Mouse (Mus musculus) brain, embryonic 14.5 days (tissue): ENCODE measurements around the gene Ccnt2.

Experiments
- CTCF ChIP-seq: fragments of 200-500 bp; IDR thresholded peaks from 2 replicates; pipeline ENCODE4 v1.5.1; 2012; ENCODE audit warnings: inconsistent platforms, mild to moderate bottlenecking, moderate library complexity, borderline replicate concordance; ENCODE audit not compliant: insufficient read depth, insufficient read length; ENCODE audit errors: extremely low read depth
- POLR2A ChIP-seq: fragments of 200-500 bp; IDR thresholded peaks from 2 replicates; pipeline ENCODE4 v1.6.1; 2012; ENCODE audit warnings: mild to moderate bottlenecking, inconsistent platforms, borderline replicate concordance; ENCODE audit not compliant: poor library complexity, insufficient read depth, insufficient read length, severe bottlenecking; ENCODE audit errors: extremely low read depth

DNA sequence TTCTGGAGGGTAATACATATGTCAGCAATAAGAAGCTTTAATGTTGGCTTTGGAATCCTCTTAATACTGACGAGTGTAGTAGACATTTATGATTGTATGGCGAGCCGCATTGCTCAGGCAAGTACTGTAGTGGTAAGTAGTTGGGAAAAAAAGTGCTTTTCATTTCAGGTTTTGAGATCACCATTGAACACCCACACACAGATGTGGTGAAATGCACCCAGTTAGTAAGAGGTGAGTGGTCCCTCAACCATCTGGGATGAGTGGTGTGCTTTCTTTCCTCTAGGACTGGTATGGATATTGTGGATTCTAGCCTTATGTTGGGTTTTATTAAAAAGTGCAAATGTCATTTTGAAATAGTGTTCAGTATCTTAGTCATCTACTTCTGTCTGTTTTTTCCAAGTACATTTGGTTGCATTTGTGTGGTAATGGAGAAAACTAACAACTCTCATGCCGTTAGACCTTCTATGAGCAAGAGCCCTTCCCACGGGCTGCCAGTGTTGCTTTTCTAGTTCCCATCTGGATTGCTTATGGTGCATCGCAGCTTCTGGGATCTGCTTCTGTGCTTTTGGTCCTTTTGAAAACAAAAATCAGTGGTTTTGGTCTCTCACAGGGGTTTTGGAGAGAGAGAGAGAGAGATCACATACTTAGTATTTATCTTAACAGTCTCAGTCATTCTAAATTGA lies 21.3 kb downstream of the Ccnt2 start:
- TF ChIP-seq CTCF (no peak), POLR2A (no peak)
